Mouse (Mus musculus): Measurements from ENCODE around the gene Spag5. TPM values are rescaled to one million over a fixed set of nuclear protein-coding genes. Genes with fewer than 3 reads are reported as not detected.
A peak's percentile ranks its signal among the peaks of the same experiment; 100 is the strongest.

The Spag5 gene
- polyA plus RNA-seq (2015; fragmentation: Nextera tagmentation; extraction: Ambion mirVana) = 1.4 and 2.5 TPM in 2 replicates

- no peaks in the 10 kb centered on the region for H3K9me3 ChIP-seq (ENCODE audit: low read length)
- no peak for TF ChIP-seq EP300 (IDR thresholded peaks at IDR 0.05)
- TF ChIP-seq CTCF (IDR thresholded peaks at IDR 0.05) = no peak
- ATAC-seq = peak; percentile 100
Observed at GRCm38 (mm10) chr11:78301357-78302084, at the start of gene Spag5. TSS of gene Spag5 (plus strand) at chr11:78301529.

GRCm38 (mm10) chr11:78256618-78257017 lies 44.7 kb upstream of the Spag5 start:
- Histone ChIP-seq H3K4me1 (ENCODE audit: insufficient read depth, low read depth, low read length) (no peaks in the 10 kb centered on the region), H3K27ac (ENCODE audit: low read length) (no peak overlapping the region), H3K9ac (replicated peaks; ENCODE audit: low read depth) (no peak overlapping the region), H3K36me3 (ENCODE audit: insufficient read depth, low read length) (peaks cover 4% of the 10 kb centered on the region; the same call in 1 of the 2 replicates), H3K4me2 (replicated peaks; ENCODE audit: low read depth, low read length) (no peak overlapping the region), H3K9me3 (ENCODE audit: low read length) (no peaks in the 10 kb centered on the region), H3K27me3 (replicated peaks; ENCODE audit: insufficient read depth, low read length) (no peaks in the 10 kb centered on the region), H3K4me3 (ENCODE audit: low read depth, low read length) (no peak overlapping the region)
- TF ChIP-seq EP300 (IDR thresholded peaks at IDR 0.05) (no peak), CTCF (IDR thresholded peaks at IDR 0.05) (peak; percentile 49)
- DNase-seq (ENCODE audit: low spot score) (peak; percentile 21), ATAC-seq (no peak)
- no CpG with 5 or more reads among the region's 1 CpGs for WGBS

More at GRCm38 (mm10) chr11:78301357-78302084, at the start of gene Spag5:
- peak within 1 kb of the TSS; percentile 71 for H3K4me3 ChIP-seq (ENCODE audit: low read depth, low read length)
- under 1% methylated on average over 49 of the region's 49 CpGs for WGBS
- H3K27me3 ChIP-seq (replicated peaks; ENCODE audit: insufficient read depth, low read length) = no peaks in the 10 kb centered on the region
- no peak within 1 kb of the TSS for H3K9ac ChIP-seq (replicated peaks; ENCODE audit: low read depth)
- no peak within 1 kb of the TSS for H3K27ac ChIP-seq (ENCODE audit: low read length)
- peak within 1 kb of the TSS; percentile 91 for H3K4me2 ChIP-seq (replicated peaks; ENCODE audit: low read depth, low read length)
- no peaks in the 10 kb centered on the region for H3K4me1 ChIP-seq (ENCODE audit: insufficient read depth, low read depth, low read length)
- peak; percentile 95 for DNase-seq (ENCODE audit: low spot score)
- no peaks in the 10 kb centered on the region for H3K36me3 ChIP-seq (ENCODE audit: insufficient read depth, low read length)

- Histone ChIP-seq H3K4me3 (ENCODE audit: low read depth, low read length) (peak overlapping the region; percentile 89; the same call in 1 of the 2 replicates), H3K36me3 (ENCODE audit: insufficient read depth, low read length) (peaks cover 15% of the 10 kb centered on the region; the same call in 1 of the 2 replicates), H3K9ac (replicated peaks; ENCODE audit: low read depth) (no peak overlapping the region), H3K9me3 (ENCODE audit: low read length) (no peaks in the 10 kb centered on the region), H3K4me1 (ENCODE audit: insufficient read depth, low read depth, low read length) (no peaks in the 10 kb centered on the region), H3K27me3 (replicated peaks; ENCODE audit: insufficient read depth, low read length) (no peaks in the 10 kb centered on the region), H3K27ac (ENCODE audit: low read length) (no peak overlapping the region), H3K4me2 (replicated peaks; ENCODE audit: low read depth, low read length) (0 out of 2 replicates have a peak overlapping the region, but pooled peaks have one; percentile 30)
- ATAC-seq (no peak), DNase-seq (ENCODE audit: low spot score) (peak; percentile 40)
- 79% methylated on average over 2 of the region's 2 CpGs for WGBS
- TF ChIP-seq EP300 (IDR thresholded peaks at IDR 0.05) = no peak
- TF ChIP-seq CTCF (IDR thresholded peaks at IDR 0.05) = no peak
Observed at GRCm38 (mm10) chr11:78260489-78261258, 40.7 kb upstream of the Spag5 start.

- Histone ChIP-seq H3K36me3 (ENCODE audit: insufficient read depth, low read length) (peaks cover 21% of the 10 kb centered on the region; the same call in 1 of the 2 replicates), H3K4me2 (replicated peaks; ENCODE audit: low read depth, low read length) (peak within 1 kb of the TSS; percentile 84), H3K27me3 (replicated peaks; ENCODE audit: insufficient read depth, low read length) (no peaks in the 10 kb centered on the region), H3K9ac (replicated peaks; ENCODE audit: low read depth) (peak within 1 kb of the TSS; percentile 79), H3K9me3 (ENCODE audit: low read length) (no peaks in the 10 kb centered on the region), H3K4me1 (ENCODE audit: insufficient read depth, low read depth, low read length) (no peaks in the 10 kb centered on the region), H3K27ac (ENCODE audit: low read length) (peak within 1 kb of the TSS; percentile 88), H3K4me3 (ENCODE audit: low read depth, low read length) (peak within 1 kb of the TSS; percentile 89)
- WGBS = under 1% methylated on average over 65 of the region's 115 CpGs
- TF ChIP-seq EP300 (IDR thresholded peaks at IDR 0.05) = no peak
- peak; percentile 26 for TF ChIP-seq CTCF (IDR thresholded peaks at IDR 0.05)
- ATAC-seq (peak; percentile 96), DNase-seq (ENCODE audit: low spot score) (peak; percentile 96)
Observed at GRCm38 (mm10) chr11:78261380-78262352, 39.7 kb upstream of the Spag5 start, which contains the start of gene 2610507B11Rik. TSS of gene 2610507B11Rik (plus strand) at chr11:78261752.

- no peak for ATAC-seq
- peak; percentile 91 for DNase-seq (ENCODE audit: low spot score)
- Histone ChIP-seq H3K4me3 (ENCODE audit: low read depth, low read length) (peak overlapping the region; percentile 89), H3K4me2 (replicated peaks; ENCODE audit: low read depth, low read length) (peak overlapping the region; percentile 84), H3K27ac (ENCODE audit: low read length) (no peak overlapping the region; the same call in 1 of the 2 replicates), H3K27me3 (replicated peaks; ENCODE audit: insufficient read depth, low read length) (no peaks in the 10 kb centered on the region), H3K9me3 (ENCODE audit: low read length) (no peaks in the 10 kb centered on the region), H3K4me1 (ENCODE audit: insufficient read depth, low read depth, low read length) (no peaks in the 10 kb centered on the region), H3K36me3 (ENCODE audit: insufficient read depth, low read length) (peaks cover 29% of the 10 kb centered on the region; the same call in 1 of the 2 replicates), H3K9ac (replicated peaks; ENCODE audit: low read depth) (no peak overlapping the region; the same call in 1 of the 2 replicates)
- TF ChIP-seq CTCF (IDR thresholded peaks at IDR 0.05) (peak; percentile 78), EP300 (IDR thresholded peaks at IDR 0.05) (no peak)
- 5% methylated on average over 8 of the region's 8 CpGs for WGBS
Observed at GRCm38 (mm10) chr11:78262550-78262949, 38.8 kb upstream of the Spag5 start.

Measured in lung, postnatal 0 days (tissue).